Mouse (Mus musculus) Patski (cell line): ENCODE measurements around the gene Notum. TPM values are rescaled to one million over a fixed set of nuclear protein-coding genes. Genes with fewer than 3 reads are reported as not detected.
A peak's percentile ranks its signal among the peaks of the same experiment; 100 is the strongest.

ENCODE experiments used
- ATAC-seq: fragments of 100-300 bp; one replicate; pipeline ENCODE4 v1.8.0; 2021
- CTCF ChIA-PET: fragments of 350-600 bp; sonication (Branson Sonifier 250); formaldehyde crosslinking; loops from one replicate; lab custom pipeline; 2022; ENCODE audit warnings: inconsistent platforms; lab: Charles Lee
- POLR2A ChIA-PET: fragments of 350-600 bp; sonication (Branson Sonifier 250); formaldehyde crosslinking; loops from one replicate; lab custom pipeline; 2022; ENCODE audit warnings: antibody characterized with exemption, inconsistent platforms; lab: Charles Lee
- DNase-seq: peaks from one replicate; pipeline ENCODE4 v3.0.0-alpha.2; 2011; ENCODE audit warnings: low read depth, low spot score
- H3K27me3 ChIP-seq: fragments of 371-371 bp; one replicate; pipeline ENCODE4 v1.5.1; 2021
- CTCF ChIP-seq: fragments of 100-300 bp; IDR thresholded peaks from one replicate; pipeline ENCODE4 v1.5.1; 2021
- in situ Hi-C: fragments of 300-500 bp; cut with MboI; formaldehyde crosslinking; loops from 3 replicates; pipeline ENCODE4 v1.11.1; 2018; ENCODE audit warnings: low pct_unique_long_range_greater_than_20kb, mixed read lengths
- polyA plus RNA-seq: library from polyadenylated mRNA; unstranded; gene quantifications from one replicate; pipeline ENCODE4 v1.2.3, GENCODE M21; 2021

Notum gene
- polyA plus RNA-seq, 1 experiment from 2014 or later, result 0.21 TPM

DNA sequence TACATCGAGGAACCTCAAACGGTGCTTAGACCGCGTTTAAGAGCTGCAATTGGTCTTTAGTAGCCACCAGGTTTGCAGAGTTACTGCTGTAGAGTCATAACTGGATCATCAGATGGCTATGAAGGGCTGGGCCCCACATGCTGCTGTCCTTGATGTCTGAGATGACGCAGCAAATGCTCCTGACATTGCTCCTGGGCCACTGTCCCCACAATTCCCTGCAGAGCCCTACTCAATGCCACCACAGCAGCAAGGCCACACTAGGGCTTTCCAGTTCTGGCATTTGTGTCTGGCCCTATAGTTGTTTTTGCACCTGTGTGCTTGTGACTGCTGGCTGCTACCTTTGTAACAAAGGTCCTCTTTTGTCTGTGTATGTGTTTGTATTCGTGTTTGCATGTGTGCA, 38.2 kb downstream of the Notum start:
- ChIA-PET CTCF (interaction anchor here (1.3 to 1.4 kb wide), 2 partner anchors 40 to 154 kb away, joined by 3 to 4 read pairs; no protein-coding TSS in a partner anchor), POLR2A (interaction anchor here (0.9 to 1.5 kb wide), 2 partner anchors 38 to 163 kb away, joined by 3 to 4 read pairs; no protein-coding TSS in a partner anchor)
- in situ Hi-C loops, result no loop called here
- no peak for TF ChIP-seq CTCF
- DNase-seq (no peak), ATAC-seq (no peak)
- H3K27me3 ChIP-seq, result no peaks in the 10 kb centered on the region

DNA sequence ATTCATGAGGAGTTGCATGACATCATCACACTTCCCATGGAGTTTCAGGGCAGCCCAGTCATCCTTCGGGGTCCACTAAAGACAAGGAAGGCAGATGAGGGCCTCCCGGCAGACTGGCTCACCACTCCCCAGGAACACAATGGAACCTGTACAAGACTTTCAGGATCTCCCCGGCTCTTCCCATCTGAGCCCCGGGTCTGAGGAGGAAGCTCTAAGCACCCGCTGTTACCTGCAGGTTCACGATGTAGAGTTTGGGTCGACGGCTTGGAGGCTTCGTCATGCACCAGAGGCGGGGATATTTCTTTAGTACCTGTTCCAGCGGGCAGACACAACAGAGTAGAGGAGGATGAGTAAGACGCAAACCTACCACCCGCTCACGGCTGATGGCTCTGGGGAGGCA, 40.8 kb downstream of the Notum start:
- no peak for DNase-seq
- no peak for ATAC-seq
- POLR2A ChIA-PET, result no interaction called here
- TF ChIP-seq CTCF, result no peak
- in situ Hi-C loops, result no loop called here
- no peaks in the 10 kb centered on the region for H3K27me3 ChIP-seq
- CTCF ChIA-PET, result no interaction called here

DNA sequence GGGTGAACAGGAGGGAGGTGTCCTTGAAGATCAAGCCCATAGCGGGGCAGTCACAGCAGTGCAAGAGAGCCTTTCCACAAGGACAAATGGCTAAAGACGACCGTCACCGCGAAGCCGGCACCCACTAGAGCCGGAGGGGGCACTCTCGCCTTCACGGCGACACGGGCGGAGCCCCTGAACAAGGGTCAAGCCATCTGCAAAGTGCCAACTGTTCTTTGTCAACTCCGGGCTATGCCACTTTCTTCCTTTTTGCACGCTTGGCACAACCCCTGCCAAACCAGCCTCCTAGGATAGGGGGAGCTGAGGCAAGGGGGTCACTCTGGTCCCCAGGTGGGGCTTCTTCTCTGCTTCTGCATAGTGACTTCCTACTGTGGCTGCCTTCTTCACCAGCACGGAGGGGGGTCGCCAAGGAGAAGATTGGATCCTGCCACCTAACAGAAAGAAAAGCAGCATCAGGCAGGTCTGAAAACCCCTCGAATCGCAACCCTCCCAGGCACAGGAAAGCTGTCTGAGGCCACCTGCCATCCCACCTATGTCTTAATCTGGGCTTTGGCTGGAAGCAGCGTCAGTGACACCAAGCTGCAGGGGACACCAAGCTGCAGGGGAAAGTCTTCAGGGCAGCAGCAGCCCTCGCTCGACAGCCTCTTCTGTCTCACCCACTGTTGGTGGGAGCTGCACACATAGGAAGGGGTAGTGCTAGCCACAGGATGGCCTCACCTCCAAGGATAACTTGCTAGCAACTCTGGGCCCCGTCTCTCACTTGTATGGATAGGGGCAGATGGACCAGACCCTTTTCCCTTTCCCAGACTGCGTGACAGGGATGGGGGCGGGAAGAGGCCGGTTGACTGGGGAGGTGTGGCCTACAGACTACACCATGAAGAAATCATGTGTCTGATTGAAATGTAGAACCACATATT, 42.1 kb downstream of the Notum start:
- ATAC-seq (no peak), DNase-seq (no peak)
- ChIA-PET POLR2A (interaction anchor here (0.6 kb wide), 2 partner anchors 66 to 151 kb away, joined by 3 to 4 read pairs; no protein-coding TSS in a partner anchor), CTCF (no interaction called here)
- H3K27me3 ChIP-seq, result no peaks in the 10 kb centered on the region
- in situ Hi-C loops, result no loop called here
- TF ChIP-seq CTCF, result no peak

DNA sequence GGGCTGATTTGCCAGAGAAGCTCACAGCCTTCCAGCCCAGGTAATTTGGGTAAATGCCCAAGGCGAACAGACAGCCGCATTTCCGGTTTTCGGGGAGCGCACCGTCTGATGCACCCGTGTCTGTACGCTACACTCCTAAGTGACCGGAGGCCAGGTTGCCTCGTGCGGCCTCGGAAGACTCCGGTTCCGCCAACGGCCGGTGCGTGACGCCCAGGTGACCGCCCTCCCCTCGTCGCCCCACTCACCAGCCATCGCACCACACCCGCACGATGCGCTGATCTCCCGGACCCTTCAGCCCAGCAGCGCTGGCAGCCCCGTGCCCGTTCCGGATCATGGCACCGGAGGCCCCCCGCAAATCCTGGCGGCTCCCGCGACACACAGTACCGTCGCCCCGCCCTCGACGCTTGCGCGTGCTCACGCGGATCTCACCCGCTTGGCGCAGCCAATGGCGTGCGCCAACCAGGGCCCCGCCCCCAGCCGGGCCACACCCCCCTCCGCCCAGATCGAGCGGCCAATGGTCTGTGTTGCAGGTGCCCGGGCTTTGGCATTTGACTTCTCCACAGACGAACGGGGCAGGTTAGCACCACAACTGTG, 43.4 kb downstream of the Notum start, which contains the start of gene Pcyt2:
Gene Pcyt2, minus strand, starts transcription at position 418 of the 594 bp plus-strand sequence.
- POLR2A ChIA-PET, result interaction anchor here (0.8 kb wide), 1 partner anchor 35 kb away, joined by 3 read pairs; no protein-coding TSS in a partner anchor
- DNase-seq (no peak), ATAC-seq (peak; percentile 78)
- no peak for TF ChIP-seq CTCF
- in situ Hi-C loops, result no loop called here
- H3K27me3 ChIP-seq, result no peaks in the 10 kb centered on the region
- CTCF ChIA-PET, result interaction anchor here (1.5 kb wide), 1 partner anchor 35 kb away, joined by 3 read pairs; no protein-coding TSS in a partner anchor

DNA sequence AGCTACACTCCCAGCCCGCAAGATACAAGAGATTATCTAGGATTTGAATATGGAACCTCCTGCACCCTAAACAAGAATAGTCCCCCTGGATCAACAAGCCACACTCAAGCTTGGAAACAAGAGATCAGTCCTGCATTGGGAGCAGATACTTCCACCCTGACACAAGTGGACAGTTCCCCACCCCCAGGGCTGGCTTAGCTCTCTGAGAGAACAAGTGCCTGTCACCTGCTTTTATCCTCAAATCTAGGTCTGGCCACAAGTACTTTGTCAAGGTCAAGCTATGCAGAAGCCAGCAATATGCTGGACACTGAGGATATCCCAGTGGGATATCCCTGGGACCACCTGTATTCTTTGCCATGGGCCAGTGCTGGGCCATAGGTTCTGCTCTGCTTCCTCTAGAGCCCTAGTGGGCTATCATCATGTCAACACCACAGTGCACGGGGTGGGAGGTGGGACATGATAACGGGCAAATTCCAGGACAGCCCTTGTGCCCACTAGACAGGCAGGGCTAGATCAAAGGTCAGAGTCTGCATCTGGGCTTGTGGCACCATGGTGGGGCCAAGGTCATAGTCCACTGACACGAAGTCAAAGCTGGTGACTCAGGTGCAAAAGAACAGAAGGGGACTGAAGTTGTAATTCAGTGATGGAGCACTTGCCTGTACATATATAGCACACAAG, 44.2 kb downstream of the Notum start:
- H3K27me3 ChIP-seq, result no peaks in the 10 kb centered on the region
- TF ChIP-seq CTCF, result no peak
- POLR2A ChIA-PET, result interaction anchor here (0.8 to 1.5 kb wide), 5 partner anchors 16 to 179 kb away, joined by 3 read pairs; partner anchors contain the start of gene Mafg
- no peak for ATAC-seq
- in situ Hi-C loops, result no loop called here
- no peak for DNase-seq
- CTCF ChIA-PET, result interaction anchor here (1.2 to 1.5 kb wide), 3 partner anchors 14 to 159 kb away, joined by 3 to 5 read pairs (median 4); no protein-coding TSS in a partner anchor

DNA sequence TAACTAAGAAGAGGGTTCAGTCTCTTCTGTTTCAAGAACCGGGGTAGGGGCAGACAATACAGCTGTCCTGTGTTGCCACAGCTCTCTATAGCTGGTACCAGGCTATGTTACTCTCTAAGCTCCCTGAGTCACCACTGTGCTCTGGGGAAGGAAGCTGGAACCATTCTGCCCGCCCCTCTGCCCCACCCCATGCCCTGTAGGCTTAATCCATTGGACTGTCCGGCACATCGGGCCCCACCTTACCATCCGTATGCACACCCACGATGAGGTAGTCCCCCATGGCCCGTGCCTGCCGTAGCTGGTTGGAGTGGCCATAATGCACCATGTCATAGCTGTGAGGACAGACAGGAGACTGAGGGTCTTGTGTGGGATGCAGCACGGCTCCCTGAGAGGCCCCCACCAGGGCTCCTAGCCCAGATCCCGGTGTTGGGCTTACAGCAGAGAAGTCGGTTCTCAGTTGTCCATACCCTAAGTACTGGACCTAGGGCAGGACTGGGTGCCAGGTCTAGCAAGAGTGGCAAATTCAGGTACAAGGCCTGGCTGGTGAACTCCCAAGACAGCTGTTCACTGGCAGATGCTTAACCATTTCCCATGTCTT, 45.3 kb downstream of the Notum start:
- in situ Hi-C loops, result no loop called here
- no peak for TF ChIP-seq CTCF
- H3K27me3 ChIP-seq, result no peaks in the 10 kb centered on the region
- ChIA-PET CTCF (interaction anchor here (1.2 to 1.3 kb wide), 2 partner anchors 15 to 161 kb away, joined by 4 to 5 read pairs; no protein-coding TSS in a partner anchor), POLR2A (interaction anchor here (0.6 to 1.5 kb wide), 4 partner anchors 17 to 180 kb away, joined by 3 read pairs; partner anchors contain the start of gene Mafg)
- DNase-seq (no peak), ATAC-seq (no peak)

DNA sequence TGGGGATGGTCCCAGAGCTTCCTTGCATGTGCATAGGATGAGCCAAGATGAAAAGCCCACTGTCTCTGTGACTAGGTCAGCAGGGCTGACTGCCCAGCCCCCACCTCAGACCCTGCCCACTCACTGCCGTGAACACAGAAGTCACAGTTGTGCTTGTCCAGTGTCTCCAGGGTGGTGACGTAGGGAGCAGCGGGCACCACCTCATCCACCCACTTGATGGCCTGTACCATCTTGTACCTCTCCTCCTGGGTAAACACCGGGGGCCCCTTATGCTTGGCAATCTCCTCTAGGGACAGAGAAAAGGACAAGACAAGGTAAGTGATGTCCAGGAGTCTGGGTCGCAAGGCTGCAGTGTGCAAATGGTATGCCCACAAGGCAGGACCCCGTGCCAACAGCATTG, 45.8 kb downstream of the Notum start:
- ChIA-PET POLR2A (interaction anchor here (1.5 kb wide), 1 partner anchor 35 kb away, joined by 3 read pairs; no protein-coding TSS in a partner anchor), CTCF (interaction anchor here (1.3 kb wide), 1 partner anchor 15 kb away, joined by 4 read pairs; no protein-coding TSS in a partner anchor)
- no peak for ATAC-seq
- DNase-seq, result no peak
- no peaks in the 10 kb centered on the region for H3K27me3 ChIP-seq
- TF ChIP-seq CTCF, result no peak
- in situ Hi-C loops, result no loop called here

DNA sequence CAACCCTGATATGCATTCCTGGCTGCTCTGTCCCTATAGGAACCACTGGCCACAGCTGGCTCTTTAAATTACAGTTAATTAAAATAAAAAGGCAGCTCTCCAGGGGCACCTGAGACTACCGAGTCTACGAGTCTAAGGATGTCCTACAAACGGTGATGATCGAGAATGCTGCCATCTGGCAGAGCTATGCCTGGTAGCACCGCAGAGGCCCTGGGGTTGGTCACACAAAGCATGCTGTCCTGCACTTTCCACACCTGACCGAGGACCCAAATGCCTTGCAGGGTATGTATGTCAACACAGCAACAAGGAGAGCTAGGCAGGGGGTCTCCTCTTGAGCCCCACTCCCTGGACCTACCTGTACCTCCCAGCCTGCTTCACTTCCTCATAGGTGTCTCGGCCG, 47.0 kb downstream of the Notum start:
- POLR2A ChIA-PET, result interaction anchor here (0.7 kb wide), 1 partner anchor 17 kb away, joined by 3 read pairs; no protein-coding TSS in a partner anchor
- in situ Hi-C loops, result no loop called here
- DNase-seq, result no peak
- no peak for TF ChIP-seq CTCF
- CTCF ChIA-PET, result interaction anchor here (1.1 kb wide), 1 partner anchor 32 kb away, joined by 3 read pairs; no protein-coding TSS in a partner anchor
- no peaks in the 10 kb centered on the region for H3K27me3 ChIP-seq
- ATAC-seq, result no peak

DNA sequence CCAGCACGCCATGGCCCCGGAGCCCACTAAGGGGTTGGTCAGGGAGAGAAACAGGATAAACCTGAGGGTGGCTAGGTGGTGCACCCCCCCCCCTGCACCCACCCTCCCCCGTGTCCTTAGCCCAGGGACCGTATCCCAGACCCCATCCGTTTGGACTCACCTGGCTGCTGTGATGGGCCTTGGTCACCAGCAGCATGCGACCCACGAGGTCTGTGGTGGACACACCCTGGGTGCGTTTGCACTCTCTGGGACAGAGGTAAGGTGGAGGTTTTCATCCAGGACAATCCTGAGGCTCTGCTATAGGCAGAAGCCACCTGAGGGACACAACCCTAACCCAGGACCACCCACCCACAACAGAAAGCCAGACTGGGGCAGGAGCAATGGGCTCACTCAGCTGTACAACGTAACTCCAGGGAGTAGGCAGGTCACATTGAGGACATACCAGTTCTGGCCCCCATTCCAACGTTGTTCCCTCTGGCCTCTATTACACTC, 47.4 kb downstream of the Notum start:
- H3K27me3 ChIP-seq, result no peaks in the 10 kb centered on the region
- TF ChIP-seq CTCF, result no peak
- ChIA-PET CTCF (interaction anchor here (1.1 kb wide), 1 partner anchor 31 kb away, joined by 3 read pairs; no protein-coding TSS in a partner anchor), POLR2A (no interaction called here)
- no peak for ATAC-seq
- DNase-seq, result no peak
- in situ Hi-C loops, result no loop called here
